In the genomic region with DNA sequence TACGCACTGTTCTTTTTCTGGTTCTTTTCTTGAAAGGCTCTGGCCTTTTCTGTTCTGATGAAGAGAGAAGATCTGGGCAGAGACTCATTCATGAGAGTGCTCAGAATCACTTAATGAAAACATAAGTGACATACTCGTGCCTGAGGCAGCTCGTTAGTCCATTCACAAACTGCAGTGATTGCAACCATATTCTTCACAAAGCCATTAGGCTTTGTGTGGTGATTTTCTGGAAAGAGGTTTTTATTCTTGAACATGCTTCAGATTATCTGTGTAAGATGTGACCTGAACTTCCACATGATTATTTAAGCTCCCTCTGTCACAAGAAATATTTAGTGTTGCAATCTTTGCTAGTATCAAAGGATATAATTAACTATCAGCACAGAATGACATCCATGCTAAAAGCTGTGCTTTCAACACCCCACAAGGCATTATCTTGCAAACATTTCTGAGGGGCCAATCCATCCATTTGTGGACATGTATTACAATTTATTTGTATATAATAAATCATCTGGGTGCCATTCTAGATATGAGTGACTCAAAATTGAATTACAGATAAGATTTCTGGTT, we compare ENCODE assay signal across 24 mouse cellular contexts.
"Had no signal": no experiment of that assay in that cellular context is flagged by ENCODE, and none has a peak within 500 bp of the region (broad histone marks: within the 10 kb centered on the region; RNA-seq: fewer than 3 reads in every experiment).

No protein-coding gene starts in this region.

- H3K4me1 ChIP-seq: heart, embryonic 10.5 days; heart, embryonic 12.5 days; hindbrain, embryonic 10.5 days; hindbrain, embryonic 12.5 days; intestine, embryonic 15.5 days; limb, embryonic 10.5 days had no signal

- H3K36me3 ChIP-seq: heart, embryonic 10.5 days; heart, embryonic 12.5 days; hindbrain, embryonic 10.5 days; hindbrain, embryonic 12.5 days; intestine, embryonic 15.5 days; limb, embryonic 10.5 days had no signal

- H3K27ac ChIP-seq: gastrocnemius, adult 2 months; heart, embryonic 10.5 days; hindbrain, embryonic 10.5 days; hindbrain, embryonic 12.5 days; hindbrain, embryonic 14.5 days; intestine, embryonic 15.5 days; layer of hippocampus, adult 2 months; left cerebral cortex, adult 2 months; limb, embryonic 10.5 days had no signal

- ATAC-seq: forebrain, embryonic 16.5 days; hindbrain, embryonic 16.5 days; inflammation-experienced regulatory T-cells, adult 6 months; intestine, embryonic 15.5 days; intestine, postnatal 0 days had no signal

- H3K9me3 ChIP-seq: heart, embryonic 10.5 days; heart, embryonic 12.5 days; hindbrain, embryonic 10.5 days; hindbrain, embryonic 12.5 days; intestine, embryonic 15.5 days; limb, embryonic 10.5 days had no signal

- H3K27me3 ChIP-seq: heart, embryonic 12.5 days; hindbrain, embryonic 12.5 days; intestine, embryonic 15.5 days had no signal

- H3K9ac ChIP-seq: heart, embryonic 12.5 days; hindbrain, embryonic 12.5 days; hindbrain, embryonic 14.5 days; intestine, embryonic 15.5 days had no signal

- DNase-seq: gastrocnemius, adult 2 months; gastrocnemius, postnatal 10 days; gastrocnemius, postnatal 25 days; heart, adult 18-20 months; heart, postnatal 10 days; heart, postnatal 4 days; kidney, adult 18-20 months; kidney, adult 8-10 months; kidney, postnatal 10 days; kidney, postnatal 25 days; kidney, postnatal 4 days had no signal

- H3K4me2 ChIP-seq: heart, embryonic 12.5 days; hindbrain, embryonic 12.5 days; hindbrain, embryonic 14.5 days; intestine, embryonic 15.5 days had no signal

- H3K4me3 ChIP-seq: gastrocnemius, adult 2 months; heart, embryonic 10.5 days; heart, embryonic 12.5 days; hindbrain, embryonic 10.5 days; hindbrain, embryonic 12.5 days; intestine, embryonic 15.5 days; layer of hippocampus, adult 2 months; left cerebral cortex, adult 2 months; limb, embryonic 10.5 days had no signal
